Mouse (Mus musculus) cerebellum, postnatal 10 days (tissue): ENCODE measurements around the gene Hba-a1.

Experiments used
- DNase-seq, 2 experiments: peaks; one replicate each; pipeline ENCODE4 v3.0.0; 2021; ENCODE audit warnings: mixed read lengths in 2 of 2

Hba-a1 gene

DNA sequence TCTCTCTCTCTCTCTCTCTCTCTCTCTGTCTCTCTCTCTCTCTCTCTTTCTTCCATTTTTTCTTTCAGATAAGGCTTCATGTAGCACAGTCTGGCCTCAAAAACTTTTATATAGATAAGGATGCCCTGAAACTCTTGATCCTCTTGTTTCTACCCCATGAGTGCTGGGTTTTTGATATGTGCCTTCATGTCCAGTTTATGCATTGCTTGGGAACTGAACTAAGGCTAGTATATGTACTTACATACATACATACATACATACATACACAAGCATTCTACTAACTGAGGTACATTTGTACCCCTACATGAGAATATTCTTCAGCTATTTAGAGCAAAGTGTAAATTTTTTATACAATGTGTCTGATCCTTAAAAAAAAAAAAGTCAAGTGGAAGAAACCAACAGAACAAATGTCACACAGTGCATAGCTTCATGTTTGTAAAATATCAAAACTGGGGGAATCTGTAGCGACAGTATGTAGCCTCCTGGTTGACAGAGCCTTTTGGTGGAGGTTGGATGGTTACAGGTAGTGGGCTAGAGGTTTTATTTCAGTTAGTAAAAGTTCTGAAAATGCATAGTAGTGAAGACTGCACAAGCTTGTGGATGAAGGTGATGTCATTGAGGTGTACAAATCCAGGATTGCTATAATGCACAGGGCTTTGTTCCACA lies 14.7 kb downstream of the Hba-a1 start:
- DNase-seq: no peak

DNA sequence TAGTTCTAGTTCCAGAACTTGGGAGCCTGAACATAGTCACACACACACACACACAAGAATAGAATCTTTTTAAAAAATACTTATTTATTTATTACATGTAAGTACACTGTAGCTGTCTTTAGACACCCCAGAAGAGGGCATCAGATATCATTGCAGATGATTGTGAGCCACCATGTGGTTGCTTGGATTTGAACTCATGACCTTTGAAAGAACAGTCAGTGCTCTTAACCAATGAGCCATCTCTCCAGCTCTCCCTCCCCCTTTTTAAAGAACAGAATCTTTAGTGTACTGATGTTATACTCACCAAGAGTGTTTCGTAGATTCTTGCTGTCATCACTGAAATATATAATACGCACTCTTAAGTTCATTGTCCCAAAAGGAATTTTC lies 15.2 kb downstream of the Hba-a1 start:
- DNase-seq: no peak

- peak; percentile 82 to 85 for DNase-seq
These were observed 16.6 kb downstream of the Hba-a1 start, which contains the start of gene Hbq1a for GRCm38 (mm10) chr11:32299865-32300264. Gene Hbq1a (plus strand): TSS chr11:32300069.

DNA sequence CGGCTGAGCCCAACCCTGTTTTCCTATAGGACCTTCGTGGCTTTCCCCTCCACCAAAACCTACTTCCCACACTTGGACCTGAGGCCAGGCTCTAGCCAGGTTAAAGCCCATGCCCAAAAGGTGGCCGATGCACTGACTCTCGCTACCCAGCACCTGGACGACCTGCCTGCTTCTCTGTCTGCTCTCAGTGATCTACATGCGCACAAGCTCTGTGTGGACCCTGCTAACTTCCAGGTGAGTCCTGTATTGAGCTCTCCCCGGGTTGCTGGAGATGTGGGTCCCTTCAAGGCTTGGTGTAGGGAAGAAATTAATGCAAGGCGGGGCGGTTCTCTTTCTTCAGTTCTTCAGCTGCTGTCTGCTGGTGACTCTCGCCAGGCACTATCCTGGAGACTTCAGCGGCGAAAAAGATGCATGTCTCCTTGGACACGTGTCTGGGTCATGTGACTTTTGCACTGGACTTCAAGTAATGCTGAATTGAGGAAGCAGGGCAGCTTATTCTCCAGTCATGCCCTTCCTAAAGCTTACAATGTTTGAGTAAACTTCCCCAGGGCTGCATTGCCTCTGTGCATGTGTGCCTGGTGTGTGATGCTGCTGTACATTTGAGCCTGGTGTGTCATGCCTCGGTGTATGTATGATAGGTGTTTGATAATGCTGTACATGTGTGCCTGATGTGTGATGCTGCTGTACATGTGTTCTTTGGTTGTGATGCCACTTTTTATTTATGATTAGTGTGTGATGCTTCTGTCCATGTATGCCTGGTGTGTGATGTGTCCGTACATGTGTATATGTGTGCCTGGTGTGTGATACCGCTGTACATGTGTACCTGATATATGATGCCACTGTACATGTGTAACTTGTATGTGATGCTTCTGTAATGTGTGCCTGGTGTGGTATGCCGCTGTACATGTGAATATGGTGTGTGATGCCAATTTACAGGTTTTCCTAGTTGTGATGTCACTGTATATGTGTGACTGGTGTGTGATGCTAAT lies 17.3 kb downstream of the Hba-a1 start:
- peak in 1 of 2 experiments; percentile 16 for DNase-seq

DNA sequence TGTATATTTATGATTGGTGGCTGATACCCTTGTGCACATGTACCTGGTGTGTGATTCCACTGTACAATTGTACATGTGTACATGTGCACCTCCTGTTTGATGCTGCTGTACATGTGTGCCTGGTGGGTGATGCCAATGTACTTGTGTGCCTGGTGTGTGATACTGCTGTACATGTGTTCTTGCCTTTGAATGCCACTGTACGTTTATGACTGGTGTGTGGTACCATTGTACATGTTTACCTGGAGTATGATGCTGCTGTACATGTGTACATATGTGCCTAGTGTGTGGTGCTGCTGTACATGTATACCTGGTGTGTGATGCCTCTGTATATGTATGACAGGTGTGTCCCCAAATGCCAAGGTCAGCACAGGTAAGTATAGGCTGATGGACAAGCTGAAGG lies 18.2 kb downstream of the Hba-a1 start:
- no peak for DNase-seq

DNA sequence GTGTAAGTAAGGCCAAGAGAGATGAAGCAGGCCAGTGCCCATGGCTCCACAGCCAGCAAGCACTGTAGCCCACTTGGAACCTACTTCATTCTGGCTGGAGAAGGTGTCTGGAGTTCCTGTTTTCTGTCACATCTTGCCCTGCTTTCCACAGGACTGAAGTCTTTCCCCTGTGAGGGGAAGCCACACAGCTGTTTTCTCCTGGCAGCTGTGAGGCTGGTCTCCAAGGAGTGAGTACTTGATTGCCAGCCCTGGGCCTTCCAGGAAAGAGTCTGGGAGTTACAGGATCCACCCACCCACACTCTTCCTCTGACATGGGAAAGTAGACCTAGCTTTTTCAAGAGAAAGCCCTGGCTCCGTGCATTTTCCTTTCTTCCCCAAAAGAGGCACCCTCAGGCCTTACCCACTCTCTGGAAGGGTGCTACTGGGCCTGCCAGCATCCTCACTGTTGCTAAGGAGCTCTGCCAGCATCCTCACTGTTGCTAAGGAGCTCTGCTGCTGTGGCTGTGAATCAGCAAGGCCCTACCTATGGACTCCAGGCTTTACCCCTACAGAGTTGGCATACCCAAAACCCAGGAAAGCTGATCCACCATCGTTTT lies 19.6 kb downstream of the Hba-a1 start:
- DNase-seq: peak in 1 of 2 experiments; percentile 26

DNA sequence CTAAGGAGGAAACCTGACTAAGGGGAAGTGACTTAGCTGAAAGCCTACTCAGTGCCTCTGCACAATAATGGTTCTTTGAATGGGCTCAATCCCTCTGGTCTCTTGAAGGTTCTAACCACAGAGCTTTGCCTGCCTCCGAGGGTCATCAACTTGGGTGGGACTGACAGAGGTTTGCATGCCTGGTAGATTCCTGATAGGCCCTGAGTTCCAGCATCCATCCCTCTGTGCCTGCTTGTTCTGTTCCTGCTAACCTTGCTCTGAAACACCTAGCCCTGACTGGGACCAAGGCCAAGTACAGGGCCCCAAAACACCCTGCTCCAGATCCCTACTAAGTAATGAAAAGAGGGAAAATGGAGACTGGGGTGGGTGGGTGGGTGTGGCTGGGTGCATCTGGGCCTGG lies 20.1 kb downstream of the Hba-a1 start:
- no peak for DNase-seq

GRCm38 (mm10) chr11:32307006-32307405 lies 23.7 kb downstream of the Hba-a1 start:
- DNase-seq: no peak

DNA sequence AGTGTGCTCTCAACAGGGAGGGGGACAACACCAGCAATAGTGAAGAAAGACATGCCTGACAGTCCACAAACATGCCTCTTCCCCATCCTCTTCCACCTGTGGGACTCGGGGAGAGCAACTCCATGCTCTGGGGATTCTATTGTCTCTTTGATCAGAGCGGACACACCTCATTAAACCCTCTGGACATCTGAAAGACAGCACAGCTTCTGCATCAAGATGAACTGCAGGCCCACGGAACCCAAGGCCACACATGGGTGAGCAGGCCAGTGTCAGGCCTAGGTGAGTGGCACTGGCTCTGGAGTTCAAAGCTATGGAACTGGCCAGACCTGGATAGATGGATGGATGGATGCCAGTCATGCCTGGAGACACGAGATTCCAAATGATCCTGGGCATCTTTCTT lies 26.1 kb downstream of the Hba-a1 start:
- no peak for DNase-seq

- DNase-seq: no peak
These were observed 26.6 kb downstream of the Hba-a1 start for GRCm38 (mm10) chr11:32309928-32310327.

DNA sequence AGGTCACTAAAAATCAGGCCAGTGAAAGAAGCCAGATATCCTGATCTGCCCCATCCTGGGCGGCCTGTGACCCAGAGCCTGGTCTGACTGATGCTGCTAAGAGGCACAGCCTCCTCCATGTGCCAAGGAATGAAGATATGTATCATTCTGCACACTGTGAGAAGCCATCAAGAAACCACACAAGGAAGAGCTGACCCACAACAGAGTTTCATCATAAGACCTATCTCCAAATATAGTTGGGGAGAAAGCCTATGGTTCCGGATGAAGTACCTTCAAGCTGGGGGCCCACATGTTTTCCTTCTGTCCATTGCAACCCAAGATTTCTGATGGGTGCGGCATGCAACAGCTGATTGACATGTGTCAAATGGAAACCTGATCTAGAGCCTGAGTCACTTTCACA lies 32.7 kb downstream of the Hba-a1 start:
- DNase-seq: no peak

DNA sequence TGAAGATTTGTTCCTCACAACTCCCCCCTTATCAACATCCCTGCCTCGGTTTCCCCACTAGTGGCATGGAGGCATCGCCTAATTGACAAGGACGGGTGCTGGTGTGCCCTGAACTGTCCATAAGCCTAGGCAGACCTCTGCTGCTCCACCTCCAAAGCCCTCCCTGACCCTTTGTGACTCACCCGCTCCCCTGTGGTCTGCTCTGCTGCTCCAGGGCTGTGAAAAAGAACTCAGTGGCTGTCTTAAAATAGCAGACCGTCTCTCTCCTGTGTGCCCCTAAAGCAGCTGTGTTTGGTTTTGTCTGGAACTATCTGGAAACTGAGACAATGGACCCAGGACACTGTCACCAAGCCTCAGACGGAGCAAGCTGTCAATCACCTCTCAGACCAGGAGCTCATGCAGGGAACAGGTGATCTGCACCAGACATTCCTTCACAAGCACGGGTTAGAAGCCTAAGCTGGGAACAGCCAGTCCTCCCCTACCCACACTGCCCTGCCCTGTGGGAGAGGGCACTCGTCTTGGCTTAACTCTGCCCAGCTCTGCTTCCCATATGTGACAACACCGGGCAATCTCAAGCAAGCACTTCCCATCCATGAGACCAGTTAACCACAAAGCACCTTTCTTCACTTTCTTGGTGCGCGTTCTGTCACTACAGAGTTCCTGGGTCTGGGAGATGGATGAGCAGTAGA lies 37.3 kb downstream of the Hba-a1 start:
- no peak for DNase-seq

GRCm38 (mm10) chr11:32321196-32321565 lies 37.9 kb downstream of the Hba-a1 start:
- DNase-seq: peak; percentile 80 to 82

GRCm38 (mm10) chr11:32324609-32325008 lies 41.3 kb downstream of the Hba-a1 start:
- peak; percentile 95 to 97 for DNase-seq

- DNase-seq: peak in 1 of 2 experiments; percentile 61
These were observed 47.8 kb downstream of the Hba-a1 start for GRCm38 (mm10) chr11:32331075-32331474.

GRCm38 (mm10) chr11:32331861-32332260 lies 48.5 kb downstream of the Hba-a1 start:
- DNase-seq: peak in 1 of 2 experiments; percentile 51

GRCm38 (mm10) chr11:32333235-32333634 lies 49.9 kb downstream of the Hba-a1 start:
- no peak for DNase-seq
